Mouse (Mus musculus): ENCODE measurements around the gene Rnf41. TPM values are rescaled to one million over a fixed set of nuclear protein-coding genes. Genes with fewer than 3 reads are reported as not detected.

Rnf41 gene
- polyA plus RNA-seq, 1 experiment from 2014 or later: 43.3 TPM

- CTCF ChIA-PET: interaction anchor here (1.3 kb wide), 1 partner anchor 18 kb away, joined by 3 read pairs; no protein-coding TSS in a partner anchor
- no peak for TF ChIP-seq CTCF (IDR thresholded peaks at IDR 0.05)
- no peaks in the 10 kb centered on the region for H3K27me3 ChIP-seq
- POLR2A ChIA-PET: interaction anchor here (1.9 kb wide), 1 partner anchor 8 kb away, joined by 5 read pairs; no protein-coding TSS in a partner anchor
- in situ Hi-C loops (cut with MboI; ENCODE audit: low pct_unique_long_range_greater_than_20kb): no loop called here
- DNase-seq (ENCODE audit: low read depth, low spot score) (no peak), ATAC-seq (no peak)
Observed at GRCm38 (mm10) chr10:128401056-128401455, 10.4 kb upstream of the Rnf41 start, which contains the start of gene Slc39a5. Gene Slc39a5, minus strand, starts transcription at chr10:128401229.

- CTCF ChIA-PET: interaction anchor here (1.5 kb wide), 1 partner anchor 27 kb away, joined by 3 read pairs; no protein-coding TSS in a partner anchor
- no peaks in the 10 kb centered on the region for H3K27me3 ChIP-seq
- no peak for TF ChIP-seq CTCF (IDR thresholded peaks at IDR 0.05)
- ATAC-seq (no peak), DNase-seq (ENCODE audit: low read depth, low spot score) (no peak)
- POLR2A ChIA-PET: no interaction called here
- in situ Hi-C loops (cut with MboI; ENCODE audit: low pct_unique_long_range_greater_than_20kb): no loop called here
Observed at GRCm38 (mm10) chr10:128401638-128402037, 9.8 kb upstream of the Rnf41 start.

- no peak for TF ChIP-seq CTCF (IDR thresholded peaks at IDR 0.05)
- DNase-seq (ENCODE audit: low read depth, low spot score) (no peak), ATAC-seq (no peak)
- POLR2A ChIA-PET: no interaction called here
- no peaks in the 10 kb centered on the region for H3K27me3 ChIP-seq
- in situ Hi-C loops (cut with MboI; ENCODE audit: low pct_unique_long_range_greater_than_20kb): no loop called here
- CTCF ChIA-PET: no interaction called here
Observed at GRCm38 (mm10) chr10:128403931-128404330, 7.5 kb upstream of the Rnf41 start.

- in situ Hi-C loops (cut with MboI; ENCODE audit: low pct_unique_long_range_greater_than_20kb): loop anchor here (5.0 kb wide), 1 partner anchor 48 kb away; the partner anchor contains the start of gene Smarcc2
- no peak for ATAC-seq
Observed at GRCm38 (mm10) chr10:128408591-128409535, 2.6 kb upstream of the Rnf41 start.

GRCm38 (mm10) chr10:128409692-128410559 lies 1.5 kb upstream of the Rnf41 start:
- TF ChIP-seq CTCF (IDR thresholded peaks at IDR 0.05): no peak
- in situ Hi-C loops (cut with MboI; ENCODE audit: low pct_unique_long_range_greater_than_20kb): loop anchor here (5.0 kb wide), 1 partner anchor 47 kb away; the partner anchor contains the start of gene Smarcc2
- ChIA-PET POLR2A (interaction anchor here (0.6 to 1.7 kb wide), 4 partner anchors 10 to 32 kb away, joined by 3 to 6 read pairs (median 4); partner anchors contain the start of gene Slc39a5), CTCF (interaction anchor here (0.6 to 2.0 kb wide), 3 partner anchors 30 to 80 kb away, joined by 3 to 10 read pairs (median 3); no protein-coding TSS in a partner anchor)
- H3K27me3 ChIP-seq: no peaks in the 10 kb centered on the region
- ATAC-seq (peak; percentile 83), DNase-seq (ENCODE audit: low read depth, low spot score) (peak; percentile 90)

More at GRCm38 (mm10) chr10:128408591-128409535, 2.6 kb upstream of the Rnf41 start:
- no peak for DNase-seq (ENCODE audit: low read depth, low spot score)
- POLR2A ChIA-PET: interaction anchor here (0.6 to 1.5 kb wide), 2 partner anchors 9 to 47 kb away, joined by 3 to 5 read pairs; partner anchors contain the start of gene Slc39a5
- no peak for TF ChIP-seq CTCF (IDR thresholded peaks at IDR 0.05)
- H3K27me3 ChIP-seq: no peaks in the 10 kb centered on the region
- CTCF ChIA-PET: no interaction called here

GRCm38 (mm10) chr10:128410560-128410845 lies 954 bp upstream of the Rnf41 start:
- in situ Hi-C loops (cut with MboI; ENCODE audit: low pct_unique_long_range_greater_than_20kb): no loop called here
- POLR2A ChIA-PET: interaction anchor here (0.6 to 1.8 kb wide), 7 partner anchors 10 to 74 kb away, joined by 3 to 7 read pairs (median 4); partner anchors contain the start of genes Ankrd52 and Coq10a
- no peak for TF ChIP-seq CTCF (IDR thresholded peaks at IDR 0.05)
- ATAC-seq (no peak), DNase-seq (ENCODE audit: low read depth, low spot score) (no peak)
- no peaks in the 10 kb centered on the region for H3K27me3 ChIP-seq
- CTCF ChIA-PET: interaction anchor here (0.6 to 2.0 kb wide), 6 partner anchors 10 to 79 kb away, joined by 3 to 10 read pairs (median 4); no protein-coding TSS in a partner anchor

- no peak for DNase-seq (ENCODE audit: low read depth, low spot score)
- ChIA-PET CTCF (interaction anchor here (1.0 to 2.0 kb wide), 8 partner anchors 9 to 135 kb away, joined by 3 to 10 read pairs (median 3); partner anchors contain the start of genes Ankrd52, Coq10a, Myl6 and Zc3h10), POLR2A (interaction anchor here (0.7 to 1.8 kb wide), 7 partner anchors 9 to 89 kb away, joined by 3 to 7 read pairs (median 6); partner anchors contain the start of genes Ankrd52 and Coq10a)
- ATAC-seq: no peak
- TF ChIP-seq CTCF (IDR thresholded peaks at IDR 0.05): no peak
- no peaks in the 10 kb centered on the region for H3K27me3 ChIP-seq
- in situ Hi-C loops (cut with MboI; ENCODE audit: low pct_unique_long_range_greater_than_20kb): no loop called here
Observed at GRCm38 (mm10) chr10:128412055-128412381, 561 bp downstream of the Rnf41 start.

- CTCF ChIA-PET: interaction anchor here (1.2 kb wide), 1 partner anchor 12 kb away, joined by 3 read pairs; no protein-coding TSS in a partner anchor
- no peak for DNase-seq (ENCODE audit: low read depth, low spot score)
- no peak for ATAC-seq
- H3K27me3 ChIP-seq: no peaks in the 10 kb centered on the region
- POLR2A ChIA-PET: interaction anchor here (1.2 to 1.8 kb wide), 2 partner anchors 36 to 90 kb away, joined by 5 to 6 read pairs; partner anchors contain the start of gene Ankrd52
- in situ Hi-C loops (cut with MboI; ENCODE audit: low pct_unique_long_range_greater_than_20kb): no loop called here
- TF ChIP-seq CTCF (IDR thresholded peaks at IDR 0.05): no peak
Observed at GRCm38 (mm10) chr10:128412558-128412957, 1.1 kb downstream of the Rnf41 start.

GRCm38 (mm10) chr10:128413076-128413475 lies 1.6 kb downstream of the Rnf41 start:
- H3K27me3 ChIP-seq: no peaks in the 10 kb centered on the region
- no peak for DNase-seq (ENCODE audit: low read depth, low spot score)
- no peak for TF ChIP-seq CTCF (IDR thresholded peaks at IDR 0.05)
- ChIA-PET CTCF (interaction anchor here (1.2 kb wide), 1 partner anchor 12 kb away, joined by 3 read pairs; no protein-coding TSS in a partner anchor), POLR2A (no interaction called here)
- no peak for ATAC-seq
- in situ Hi-C loops (cut with MboI; ENCODE audit: low pct_unique_long_range_greater_than_20kb): no loop called here

GRCm38 (mm10) chr10:128414848-128415247 lies 3.4 kb downstream of the Rnf41 start:
- ChIA-PET CTCF (no interaction called here), POLR2A (no interaction called here)
- in situ Hi-C loops (cut with MboI; ENCODE audit: low pct_unique_long_range_greater_than_20kb): no loop called here
- no peak for TF ChIP-seq CTCF (IDR thresholded peaks at IDR 0.05)
- ATAC-seq: no peak
- DNase-seq (ENCODE audit: low read depth, low spot score): no peak
- H3K27me3 ChIP-seq: no peaks in the 10 kb centered on the region

All from Patski (cell line).